Comparison of ENCODE assay signal across 7 mouse cellular contexts in the genomic region with DNA sequence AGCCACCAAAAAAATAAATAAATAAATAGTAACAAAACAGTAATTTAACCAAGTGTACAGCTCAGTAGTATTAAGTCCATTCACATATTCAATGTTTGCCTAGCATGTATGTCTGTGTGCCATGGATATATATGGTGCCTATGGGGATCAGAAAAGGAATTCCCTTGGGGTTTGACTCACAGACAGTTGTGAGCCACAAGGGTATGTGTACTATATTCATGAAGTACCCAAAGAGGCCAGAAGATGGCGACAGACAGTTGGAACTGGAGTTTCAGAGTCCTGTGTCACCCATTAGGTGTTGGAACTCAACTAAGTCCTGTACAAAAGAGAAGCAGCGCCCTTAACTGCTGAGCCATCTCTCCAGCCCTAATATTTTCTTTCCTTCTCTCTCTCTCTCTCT. TPM values are rescaled to one million over a fixed set of nuclear protein-coding genes. Genes with fewer than 3 reads are reported as not detected.
A peak's percentile ranks its signal among the peaks of the same experiment; 100 is the strongest.
DNase-seq lines count a peak whose midpoint lies in the region; ATAC-seq and TF ChIP-seq lines count a peak whose summit lies in the region.

No protein-coding gene starts in this region.

- peaks cover 2 to 17% of the 10 kb centered on the region in 2 experiments; a peak in 2 of 4 replicates for H3K4me1 ChIP-seq in ES-E14 (ENCODE audit: control insufficient read depth in 2 of 2, insufficient read depth in 2 of 2, low read length in 2 of 2, poor library complexity in 1 of 2)
- H3K4me1 ChIP-seq in embryonic facial prominence, embryonic 11.5 days (ENCODE audit: control insufficient read depth, insufficient read depth, low read length) = no peaks in the 10 kb centered on the region
- no peaks in the 10 kb centered on the region for H3K4me1 ChIP-seq in lung, postnatal 0 days (ENCODE audit: insufficient read depth, low read depth, low read length)

- H3K4me3 ChIP-seq in ES-E14 (ENCODE audit: insufficient read depth in 1 of 2, low read depth in 1 of 2, low read length in 2 of 2, poor library complexity in 1 of 2, severe bottlenecking in 1 of 2) = no peak overlapping the region
- no peak overlapping the region for H3K4me3 ChIP-seq in embryonic facial prominence, embryonic 11.5 days (ENCODE audit: low read depth, low read length)
- H3K4me3 ChIP-seq in layer of hippocampus, adult 2 months = no peak overlapping the region
- H3K4me3 ChIP-seq in lung, postnatal 0 days (ENCODE audit: low read depth, low read length) = no peak overlapping the region

- H3K9ac ChIP-seq in ES-E14 (ENCODE audit: insufficient read depth, low read depth, low read length, poor library complexity, severe bottlenecking) = no peak overlapping the region
- no peak overlapping the region for H3K9ac ChIP-seq in embryonic facial prominence, embryonic 11.5 days (replicated peaks; ENCODE audit: low read length)
- no peak overlapping the region for H3K9ac ChIP-seq in lung, postnatal 0 days (replicated peaks; ENCODE audit: low read depth)

- H3K4me2 ChIP-seq in embryonic facial prominence, embryonic 11.5 days (ENCODE audit: low read depth, low read length) = no peak overlapping the region
- H3K4me2 ChIP-seq in lung, postnatal 0 days (replicated peaks; ENCODE audit: low read depth, low read length) = no peak overlapping the region

- in situ Hi-C loops in ES-E14 (cut with MboI; ENCODE audit: low sequenced_read_pairs in 2 of 2, unreplicated experiment in 2 of 2) = no loop called here

- no peaks in the 10 kb centered on the region for H3K36me3 ChIP-seq in ES-E14 (ENCODE audit: control insufficient read depth, insufficient read depth, low read length, poor library complexity, severe bottlenecking)
- 0 out of 2 replicates have a peak, but pooled peaks cover 2% of the 10 kb centered on the region for H3K36me3 ChIP-seq in embryonic facial prominence, embryonic 11.5 days (replicated peaks; ENCODE audit: control insufficient read depth, insufficient read depth, low read depth, low read length)
- 0 out of 2 replicates have a peak, but pooled peaks cover 8% of the 10 kb centered on the region for H3K36me3 ChIP-seq in lung, postnatal 0 days (ENCODE audit: insufficient read depth, low read length)

- peak; percentile 82 for TF ChIP-seq CTCF in layer of hippocampus, adult 2 months (conservative IDR thresholded peaks at IDR 0.05)
- peak; percentile 88 for TF ChIP-seq CTCF in lung, postnatal 0 days (IDR thresholded peaks at IDR 0.05)

- H3K27ac ChIP-seq in ES-E14 (ENCODE audit: insufficient read depth, low read depth, low read length, poor library complexity, severe bottlenecking) = no peak overlapping the region
- no peak overlapping the region for H3K27ac ChIP-seq in embryonic facial prominence, embryonic 11.5 days (replicated peaks; ENCODE audit: low read depth, low read length)
- no peak overlapping the region for H3K27ac ChIP-seq in layer of hippocampus, adult 2 months
- no peak overlapping the region for H3K27ac ChIP-seq in lung, postnatal 0 days (ENCODE audit: low read length)

- 0 out of 2 replicates have a peak, but pooled peaks have one; percentile 66 for ATAC-seq in embryonic facial prominence, embryonic 11.5 days (replicated peaks; ENCODE audit: insufficient number of reproducible peaks, low FRiP score, low TSS enrichment, low read depth)
- peak; percentile 83 for ATAC-seq in lung, postnatal 0 days

- TF ChIP-seq EP300 in lung, postnatal 0 days (IDR thresholded peaks at IDR 0.05) = no peak

- WGBS in embryonic facial prominence, embryonic 11.5 days = 50% methylated on average over 2 of the region's 2 CpGs
- WGBS in lung, postnatal 0 days = 42% methylated on average over 2 of the region's 2 CpGs

- H3K9me3 ChIP-seq in ES-E14 (ENCODE audit: control insufficient read depth, insufficient read depth, low read depth, low read length) = no peaks in the 10 kb centered on the region
- H3K9me3 ChIP-seq in embryonic facial prominence, embryonic 11.5 days (replicated peaks; ENCODE audit: control insufficient read depth, low read length) = no peaks in the 10 kb centered on the region
- H3K9me3 ChIP-seq in lung, postnatal 0 days (ENCODE audit: low read length) = no peaks in the 10 kb centered on the region

- no peaks in the 10 kb centered on the region for H3K27me3 ChIP-seq in embryonic facial prominence, embryonic 11.5 days (ENCODE audit: control insufficient read depth, insufficient read depth, low read length)
- no peaks in the 10 kb centered on the region for H3K27me3 ChIP-seq in lung, postnatal 0 days (replicated peaks; ENCODE audit: insufficient read depth, low read length)

- DNase-seq in ES-E14 (ENCODE audit: low read depth, low spot score) = peak; percentile 92
- peak; percentile 68 for DNase-seq in adrenal gland, adult 2 months
- DNase-seq in embryonic facial prominence, embryonic 11.5 days (ENCODE audit: low spot score) = peak; percentile 87
- DNase-seq in heart, postnatal 4 days = peak; percentile 87
- peak; percentile 67 to 79 for DNase-seq in layer of hippocampus, adult 2 months (ENCODE audit: low spot score in 2 of 2)
- peak; percentile 89 for DNase-seq in lung, postnatal 0 days (ENCODE audit: low spot score)
- DNase-seq in right cerebral cortex, postnatal 14 days = peak; percentile 41

TF ChIP-seq in ES-E14, 5 proteins besides CTCF, POLR2A, EP300 and RAD21:
- TF ChIP-seq ZC3H11A (IDR thresholded peaks at IDR 0.05; ENCODE audit: borderline replicate concordance, low read depth, low read length) (no peak), HCFC1 (IDR thresholded peaks at IDR 0.05; ENCODE audit: borderline replicate concordance, insufficient read depth, low read length) (no peak), MAFK (IDR thresholded peaks at IDR 0.05; ENCODE audit: insufficient read depth, low read depth, low read length) (no peak), ZNF384 (IDR thresholded peaks at IDR 0.05; ENCODE audit: low read depth, low read length) (no peak), CHD2 (IDR thresholded peaks at IDR 0.05; ENCODE audit: low read depth, low read length) (no peak)

RNA-seq across cellular contexts. Expression of a gene that starts 6.1 kb away (rescaled TPM):
- total RNA-seq in ES-E14 (2012; rRNA removed) = 48.6 and 50.5 TPM in 2 replicates
- total RNA-seq in adrenal gland, adult 2 months (2021) = 10 to 100 TPM; 30.0 to 35.1 TPM
- polyA plus RNA-seq in adrenal gland, adult 2 months (2012; rRNA removed) = 4.6 and 5.6 TPM in 2 replicates
- 69.4 and 70.6 TPM in 2 replicates for polyA plus RNA-seq in embryonic facial prominence, embryonic 11.5 days (2014; fragmentation: Nextera tagmentation; extraction: Ambion mirVana)
- 10 to 100 TPM; 28.3 to 30.5 TPM for total RNA-seq in heart, postnatal 4 days (2021)
- total RNA-seq in layer of hippocampus, adult 2 months (2021) = 10 to 100 TPM; 33.0 to 38.1 TPM
- polyA plus RNA-seq in lung, postnatal 0 days (2015; fragmentation: Nextera tagmentation; extraction: Ambion mirVana) = 14.3 and 16.0 TPM in 2 replicates

RNA-seq across cellular contexts. Expression of a gene that starts 9.5 kb away (rescaled TPM):
- total RNA-seq in ES-E14 (2012; rRNA removed) = 198 and 224 TPM in 2 replicates
- 100 to 1,000 TPM; 309 to 364 TPM for total RNA-seq in adrenal gland, adult 2 months (2021)
- 12.3 and 13.0 TPM in 2 replicates for polyA plus RNA-seq in adrenal gland, adult 2 months (2012; rRNA removed)
- polyA plus RNA-seq in embryonic facial prominence, embryonic 11.5 days (2014; fragmentation: Nextera tagmentation; extraction: Ambion mirVana) = 331 and 337 TPM in 2 replicates
- total RNA-seq in heart, postnatal 4 days (2021) = 100 to 1,000 TPM; 250 TPM
- 100 to 1,000 TPM; 155 to 164 TPM for total RNA-seq in layer of hippocampus, adult 2 months (2021)
- polyA plus RNA-seq in lung, postnatal 0 days (2015; fragmentation: Nextera tagmentation; extraction: Ambion mirVana) = 252 and 273 TPM in 2 replicates

RNA-seq across cellular contexts. Expression of a gene that starts 20.3 kb away (rescaled TPM):
- 8.6 and 14.1 TPM in 2 replicates for total RNA-seq in ES-E14 (2012; rRNA removed)
- 1 to 10 TPM; 1.6 to 1.9 TPM for total RNA-seq in adrenal gland, adult 2 months (2021)
- 2.4 and 4.0 TPM in 2 replicates for polyA plus RNA-seq in adrenal gland, adult 2 months (2012; rRNA removed)
- polyA plus RNA-seq in embryonic facial prominence, embryonic 11.5 days (2014; fragmentation: Nextera tagmentation; extraction: Ambion mirVana) = 6.3 and 7.7 TPM in 2 replicates
- total RNA-seq in heart, postnatal 4 days (2021) = 1 to 10 TPM; 1.7 to 2.0 TPM
- 10 to 100 TPM; 10.3 to 11.7 TPM for total RNA-seq in layer of hippocampus, adult 2 months (2021)
- polyA plus RNA-seq in lung, postnatal 0 days (2015; fragmentation: Nextera tagmentation; extraction: Ambion mirVana) = 2.0 and 3.1 TPM in 2 replicates

RNA-seq across cellular contexts. Expression of a gene that starts 30.0 kb away (rescaled TPM):
- total RNA-seq in ES-E14 (2012; rRNA removed) = 6.4 and 9.5 TPM in 2 replicates
- 10 to 100 TPM; 13.0 to 15.2 TPM for total RNA-seq in adrenal gland, adult 2 months (2021)
- 1.8 TPM in 2 replicates for polyA plus RNA-seq in adrenal gland, adult 2 months (2012; rRNA removed)
- polyA plus RNA-seq in embryonic facial prominence, embryonic 11.5 days (2014; fragmentation: Nextera tagmentation; extraction: Ambion mirVana) = 7.8 and 10.2 TPM in 2 replicates
- 10 to 100 TPM; 19.6 to 25.3 TPM for total RNA-seq in heart, postnatal 4 days (2021)
- total RNA-seq in layer of hippocampus, adult 2 months (2021) = 1 to 10 TPM; 3.4 to 4.8 TPM
- 247 and 252 TPM in 2 replicates for polyA plus RNA-seq in lung, postnatal 0 days (2015; fragmentation: Nextera tagmentation; extraction: Ambion mirVana)

RNA-seq across cellular contexts. Expression of a gene that starts 32.0 kb away (rescaled TPM):
- total RNA-seq in ES-E14 (2012; rRNA removed) = 70.9 and 85.9 TPM in 2 replicates
- 100 to 1,000 TPM in 1 of 2 experiments, 10 to 100 TPM in 1; 76.0 to 135 TPM for total RNA-seq in adrenal gland, adult 2 months (2021)
- 789 and 930 TPM in 2 replicates for polyA plus RNA-seq in adrenal gland, adult 2 months (2012; rRNA removed)
- 31.8 and 33.3 TPM in 2 replicates for polyA plus RNA-seq in embryonic facial prominence, embryonic 11.5 days (2014; fragmentation: Nextera tagmentation; extraction: Ambion mirVana)
- total RNA-seq in heart, postnatal 4 days (2021) = 100 to 1,000 TPM; 150 to 162 TPM
- total RNA-seq in layer of hippocampus, adult 2 months (2021) = 10 to 100 TPM; 69.0 to 79.8 TPM
- polyA plus RNA-seq in lung, postnatal 0 days (2015; fragmentation: Nextera tagmentation; extraction: Ambion mirVana) = 48.6 and 49.1 TPM in 2 replicates

Comparison
In these comparisons a context has a peak if more than half of its experiments do, and no peak if none do; other contexts are left out.
1. DNase-seq: peak in every context shown above with its lines; median percentile 92 in ES-E14; 89 in lung, postnatal 0 days; 87 in embryonic facial prominence, embryonic 11.5 days; 87 in heart, postnatal 4 days; 73 in layer of hippocampus, adult 2 months; 68 in adrenal gland, adult 2 months; 41 in right cerebral cortex, postnatal 14 days.